ENCODE assay signal across 8 mouse cellular contexts in the genomic region with DNA sequence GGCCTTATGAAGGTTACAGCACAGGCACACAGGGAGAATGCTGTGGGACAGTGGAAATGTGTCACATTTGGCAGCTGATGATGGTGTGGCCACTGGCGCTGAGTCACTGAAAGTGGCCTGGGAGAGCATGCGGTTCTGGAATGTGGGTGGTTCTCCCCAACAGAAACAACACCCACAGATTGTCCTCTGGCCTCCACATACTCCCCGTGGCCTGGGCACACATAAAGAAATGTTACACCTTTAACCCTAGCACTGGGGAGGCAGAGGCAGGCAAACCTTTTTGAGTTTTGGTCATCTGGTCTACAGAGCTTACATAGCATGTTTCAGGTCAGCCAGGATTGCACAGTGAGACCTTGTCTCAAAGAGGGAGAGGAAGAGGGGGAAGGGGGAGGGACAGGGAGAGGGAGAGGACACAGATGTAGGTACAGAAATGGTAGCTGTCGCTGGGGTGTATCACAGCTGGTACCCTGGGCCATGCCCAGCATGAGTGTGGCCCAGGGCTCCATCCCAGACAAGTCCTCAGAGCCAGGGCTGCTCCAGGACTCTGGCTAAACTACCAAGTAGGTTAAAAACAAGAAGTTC.
DNase-seq lines count a peak whose midpoint lies in the region; ATAC-seq and TF ChIP-seq lines count a peak whose summit lies in the region.

No protein-coding gene starts in this region.

- 0 out of 2 replicates have a peak overlapping the region, but pooled peaks have one; percentile 62 for H3K9ac ChIP-seq in embryonic facial prominence, embryonic 13.5 days
- H3K9ac ChIP-seq in lung, embryonic 15.5 days = no peak overlapping the region
- H3K9ac ChIP-seq in stomach, postnatal 0 days (ENCODE audit: low read length) = no peak overlapping the region

- H3K27ac ChIP-seq in embryonic facial prominence, embryonic 13.5 days = peak overlapping the region; percentile 90
- H3K27ac ChIP-seq in lung, embryonic 15.5 days = peak overlapping the region; percentile 73
- peak overlapping the region; percentile 81 for H3K27ac ChIP-seq in stomach, postnatal 0 days (replicated peaks)

- WGBS in embryonic facial prominence, embryonic 13.5 days = 52% methylated on average over 4 of the region's 4 CpGs
- 34% methylated on average over 4 of the region's 4 CpGs for WGBS in lung, embryonic 15.5 days
- 42% methylated on average over 4 of the region's 4 CpGs for WGBS in stomach, postnatal 0 days

- no peaks in the 10 kb centered on the region; the same call in 1 of the 2 replicates for H3K9me3 ChIP-seq in embryonic facial prominence, embryonic 13.5 days
- H3K9me3 ChIP-seq in lung, embryonic 15.5 days = no peaks in the 10 kb centered on the region
- no peaks in the 10 kb centered on the region for H3K9me3 ChIP-seq in stomach, postnatal 0 days (ENCODE audit: control insufficient read depth, low read length)

- no peak for TF ChIP-seq CTCF in stomach, postnatal 0 days (IDR thresholded peaks at IDR 0.05; ENCODE audit: low read depth)

- H3K4me2 ChIP-seq in embryonic facial prominence, embryonic 13.5 days = 0 out of 2 replicates have a peak overlapping the region, but pooled peaks have one; percentile 40
- H3K4me2 ChIP-seq in lung, embryonic 15.5 days = peak overlapping the region; percentile 29; the same call in 1 of the 2 replicates
- H3K4me2 ChIP-seq in stomach, postnatal 0 days (replicated peaks; ENCODE audit: low read depth) = no peak overlapping the region

- TF ChIP-seq EP300 in stomach, postnatal 0 days (optimal IDR thresholded peaks at IDR 0.05) = no peak

- no peak overlapping the region for H3K4me3 ChIP-seq in embryonic facial prominence, embryonic 13.5 days
- H3K4me3 ChIP-seq in lung, embryonic 15.5 days = no peak overlapping the region
- no peak overlapping the region for H3K4me3 ChIP-seq in stomach, postnatal 0 days (ENCODE audit: low read depth, low read length)

- intact Hi-C loops in heart, postnatal 36 days (cut with DNase I) = loop anchor here (2.0 kb wide), 1 partner anchor 21 kb away; no protein-coding TSS in a partner anchor
- intact Hi-C loops in left cerebral cortex, postnatal 4 days (cut with DNase I) = no loop called here
- intact Hi-C loops in left cerebral cortex, postnatal 14 days (cut with DNase I) = no loop called here

- no peaks in the 10 kb centered on the region for H3K27me3 ChIP-seq in embryonic facial prominence, embryonic 13.5 days
- H3K27me3 ChIP-seq in lung, embryonic 15.5 days = no peaks in the 10 kb centered on the region
- H3K27me3 ChIP-seq in stomach, postnatal 0 days (ENCODE audit: control insufficient read depth, insufficient read depth, low read length) = no peaks in the 10 kb centered on the region

- peak; percentile 32 for ATAC-seq in embryonic facial prominence, embryonic 13.5 days (ENCODE audit: insufficient number of reproducible peaks, insufficient read depth, low FRiP score, low TSS enrichment, low read depth)
- ATAC-seq in lung, embryonic 15.5 days (ENCODE audit: borderline replicate concordance, extremely low read depth, low FRiP score, low TSS enrichment) = peak; percentile 62
- ATAC-seq in stomach, postnatal 0 days (ENCODE audit: low FRiP score, low TSS enrichment) = peak; percentile 71

- no peaks in the 10 kb centered on the region for H3K36me3 ChIP-seq in embryonic facial prominence, embryonic 13.5 days
- no peaks in the 10 kb centered on the region for H3K36me3 ChIP-seq in lung, embryonic 15.5 days
- H3K36me3 ChIP-seq in stomach, postnatal 0 days (ENCODE audit: control insufficient read depth, insufficient read depth, low read length) = no peaks in the 10 kb centered on the region

- DNase-seq in gastrocnemius, postnatal 25 days = peak; percentile 48
- no peak for DNase-seq in gastrocnemius, postnatal 10 days
- peak; percentile 42 to 66 for DNase-seq in heart, postnatal 36 days
- peak; percentile 58 for DNase-seq in stomach, postnatal 0 days (ENCODE audit: low spot score)
- no peak for DNase-seq in left cerebral cortex, postnatal 4 days
- DNase-seq in left cerebral cortex, postnatal 14 days (ENCODE audit: low spot score in 2 of 2) = no peak

- H3K4me1 ChIP-seq in embryonic facial prominence, embryonic 13.5 days = peaks cover 16% of the 10 kb centered on the region
- peaks cover 18% of the 10 kb centered on the region for H3K4me1 ChIP-seq in lung, embryonic 15.5 days
- peaks cover 9% of the 10 kb centered on the region; the same call in 1 of the 2 replicates for H3K4me1 ChIP-seq in stomach, postnatal 0 days (replicated peaks; ENCODE audit: control insufficient read depth, insufficient read depth)

Comparison
In these comparisons a context has a peak if more than half of its experiments do, and no peak if none do; other contexts are left out.
1. DNase-seq: peak in gastrocnemius, postnatal 25 days (single experiment), heart, postnatal 36 days (2 of 2) and stomach, postnatal 0 days (single experiment); none in gastrocnemius, postnatal 10 days (single experiment), left cerebral cortex, postnatal 4 days (single experiment) and left cerebral cortex, postnatal 14 days (0 of 2).
2. Peak in every context shown above with its lines, with median percentiles within 50 percentile points of each other: ATAC-seq and H3K27ac ChIP-seq.